Mouse (Mus musculus) cerebellum, adult 2 months (tissue): Measurements from ENCODE around the gene F8. TPM values are rescaled to one million over a fixed set of nuclear protein-coding genes. Genes with fewer than 3 reads are reported as not detected.
"Not testable (repeated sequence)": the region's sequence is repeated elsewhere in the genome, so short reads cannot be mapped to it uniquely, and the experiment has no call there.

Source experiments
- DNase-seq, 2 experiments: peaks; one replicate each; pipeline ENCODE4 v3.0.0; 2021
- H3K27ac ChIP-seq: fragments of 200-500 bp; 2 replicates; pipeline ENCODE4 v1.5.1; 2012; ENCODE audit warnings: low read length, control low read depth, inconsistent platforms; ENCODE audit not compliant: insufficient read depth
- H3K27me3 ChIP-seq: fragments of 200-500 bp; 2 replicates; pipeline ENCODE4 v1.6.1; 2012; ENCODE audit warnings: inconsistent platforms, mild to moderate bottlenecking, low read length, moderate library complexity; ENCODE audit not compliant: control insufficient read depth, insufficient read depth
- H3K4me1 ChIP-seq: fragments of 200-500 bp; 2 replicates; pipeline ENCODE4 v1.6.1; 2011; ENCODE audit warnings: low read length; ENCODE audit not compliant: control insufficient read depth, insufficient read depth
- H3K4me3 ChIP-seq: fragments of 200-500 bp; replicated peaks from 2 replicates; pipeline ENCODE3; 2011; ENCODE audit warnings: mild to moderate bottlenecking, low read depth, low read length, control low read depth; ENCODE audit not compliant: insufficient read depth
- CTCF ChIP-seq: fragments of 200-500 bp; IDR thresholded peaks from 2 replicates; pipeline ENCODE4 v1.5.1; 2011; ENCODE audit warnings: low read depth, mild to moderate bottlenecking, control low read depth, low read length, moderate library complexity, borderline replicate concordance; ENCODE audit not compliant: insufficient read depth
- POLR2A ChIP-seq: fragments of 200-500 bp; IDR thresholded peaks from 2 replicates; pipeline ENCODE4 v1.6.1; 2011; ENCODE audit warnings: low read length, control low read depth, borderline replicate concordance; ENCODE audit not compliant: insufficient read depth
- WGBS: fragments of 180-500 bp; shearing (Covaris S2); methylation state at CpG from one replicate; pipeline ENCODE4 v1.1.7; 2018; 5-methylcytosine and 5-hydroxymethylcytosine counted together
- polyA plus RNA-seq: library from polyadenylated mRNA; depleted of rRNA; stranded (reverse); fragments of >200 nt; gene quantifications from 2 replicates; pipeline ENCODE4 v1.2.3, GENCODE M21; 2012

F8 gene
- polyA plus RNA-seq, 1 experiment: 0.75 TPM

DNA sequence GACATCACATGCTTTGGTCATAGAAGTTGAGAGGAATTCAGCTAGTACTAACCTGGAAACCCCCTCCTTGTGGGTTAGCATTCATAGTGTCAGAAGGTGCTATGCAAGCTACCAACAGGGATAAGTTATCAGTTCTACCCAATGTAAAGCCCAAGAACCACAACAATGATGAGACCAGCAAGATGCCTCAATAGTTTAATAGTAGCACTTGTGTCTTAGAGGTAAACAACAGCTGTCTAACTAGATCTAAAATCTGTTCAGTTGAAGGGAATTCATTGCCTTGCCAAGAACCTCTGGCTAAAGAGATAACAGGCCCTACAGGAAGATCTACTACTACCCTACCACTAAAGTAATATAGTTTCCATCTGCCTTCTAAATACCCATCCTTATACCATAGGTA is 5.6 kb downstream of the F8 start:
- Histone ChIP-seq H3K27me3 (no peaks in the 10 kb centered on the region), H3K4me3 (no peak overlapping the region), H3K27ac (no peak overlapping the region), H3K4me1 (no peaks in the 10 kb centered on the region)
- TF ChIP-seq POLR2A: no peak
- TF ChIP-seq CTCF: no peak
- DNase-seq: no peak

DNA sequence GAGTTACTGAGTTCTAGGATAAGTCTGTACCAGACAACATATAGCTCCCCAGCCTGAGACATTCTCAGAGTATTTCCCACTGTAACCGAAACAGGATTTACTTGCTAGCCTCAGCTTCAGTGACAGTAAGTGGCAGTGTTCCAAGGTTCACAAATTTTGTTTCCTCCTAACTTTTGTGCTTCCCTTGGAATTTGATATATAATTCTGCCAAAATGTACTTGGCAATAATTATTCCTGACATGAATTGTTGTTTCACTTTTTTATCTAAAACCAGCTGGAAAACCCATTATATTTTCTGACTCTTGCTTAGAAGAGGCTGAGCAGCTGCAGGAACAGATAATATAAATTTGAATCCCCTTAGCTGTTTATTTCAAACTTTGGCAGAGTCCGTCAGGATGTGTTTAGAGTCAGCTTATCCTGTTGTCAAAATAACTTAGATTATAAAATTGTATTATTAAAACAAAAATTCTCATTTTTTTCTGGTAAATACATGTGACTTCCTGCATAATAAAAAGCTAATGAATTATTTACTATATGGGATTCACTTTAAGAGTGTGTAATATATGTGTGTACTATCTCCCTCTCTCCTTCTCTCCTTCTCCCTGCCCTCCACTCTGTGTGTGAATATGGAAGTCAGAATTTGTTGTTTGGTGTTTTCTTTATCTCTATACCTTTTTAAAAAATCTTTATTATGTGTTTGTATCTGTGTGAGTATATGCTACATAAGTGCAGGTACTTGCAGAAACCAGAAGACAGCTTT is 9.6 kb downstream of the F8 start:
- H3K4me3 ChIP-seq: no peak overlapping the region
- H3K4me1 ChIP-seq: no peaks in the 10 kb centered on the region
- H3K27me3 ChIP-seq: no peaks in the 10 kb centered on the region
- H3K27ac ChIP-seq: no peak overlapping the region
- no peak for DNase-seq
- 52% methylated on average over 2 of the region's 2 CpGs for WGBS
- no peak for TF ChIP-seq CTCF
- TF ChIP-seq POLR2A: no peak

GRCm38 (mm10) chrX:75370197-75370596 is 12.2 kb downstream of the F8 start:
- Histone ChIP-seq H3K4me1 (no peaks in the 10 kb centered on the region), H3K27me3 (no peaks in the 10 kb centered on the region), H3K27ac (no peak overlapping the region), H3K4me3 (no peak overlapping the region)
- no peak for TF ChIP-seq CTCF
- TF ChIP-seq POLR2A: no peak
- DNase-seq: no peak

- TF ChIP-seq CTCF (no peak), POLR2A (no peak)
- H3K4me1 ChIP-seq: no peaks in the 10 kb centered on the region
- 91% methylated on average over 4 of the region's 4 CpGs for WGBS
- no peak overlapping the region for H3K4me3 ChIP-seq
- H3K27ac ChIP-seq: no peak overlapping the region
- H3K27me3 ChIP-seq: no peaks in the 10 kb centered on the region
- no peak for DNase-seq
Measured at GRCm38 (mm10) chrX:75323556-75323955, 58.9 kb downstream of the F8 start.

DNA sequence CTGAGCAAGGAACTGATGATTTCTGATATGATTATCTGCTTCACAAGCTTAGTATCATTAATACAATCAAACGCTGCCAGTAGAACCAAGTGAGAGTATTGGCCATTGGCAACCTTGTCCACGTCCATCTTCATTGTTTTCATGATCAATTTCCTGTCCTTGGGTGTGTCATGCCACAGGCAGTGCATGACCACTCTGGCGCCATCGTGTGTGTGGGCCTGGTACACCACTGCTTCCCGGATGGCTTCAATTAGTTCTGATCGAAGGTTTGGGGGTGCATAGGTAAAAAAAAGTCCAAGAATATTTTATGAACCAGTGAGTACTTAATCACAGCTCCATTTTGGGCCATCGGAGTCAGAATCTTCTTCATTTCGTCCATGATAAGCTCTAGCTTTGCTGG is 110.7 kb downstream of the F8 start:
- TF ChIP-seq POLR2A (no peak), CTCF (no peak)
- no peaks in the 10 kb centered on the region for H3K27me3 ChIP-seq
- WGBS: 68% methylated on average over 8 of the region's 8 CpGs
- H3K27ac ChIP-seq: no peak overlapping the region
- H3K4me3 ChIP-seq: no peak overlapping the region
- H3K4me1 ChIP-seq: no peaks in the 10 kb centered on the region
- DNase-seq: no peak

DNA sequence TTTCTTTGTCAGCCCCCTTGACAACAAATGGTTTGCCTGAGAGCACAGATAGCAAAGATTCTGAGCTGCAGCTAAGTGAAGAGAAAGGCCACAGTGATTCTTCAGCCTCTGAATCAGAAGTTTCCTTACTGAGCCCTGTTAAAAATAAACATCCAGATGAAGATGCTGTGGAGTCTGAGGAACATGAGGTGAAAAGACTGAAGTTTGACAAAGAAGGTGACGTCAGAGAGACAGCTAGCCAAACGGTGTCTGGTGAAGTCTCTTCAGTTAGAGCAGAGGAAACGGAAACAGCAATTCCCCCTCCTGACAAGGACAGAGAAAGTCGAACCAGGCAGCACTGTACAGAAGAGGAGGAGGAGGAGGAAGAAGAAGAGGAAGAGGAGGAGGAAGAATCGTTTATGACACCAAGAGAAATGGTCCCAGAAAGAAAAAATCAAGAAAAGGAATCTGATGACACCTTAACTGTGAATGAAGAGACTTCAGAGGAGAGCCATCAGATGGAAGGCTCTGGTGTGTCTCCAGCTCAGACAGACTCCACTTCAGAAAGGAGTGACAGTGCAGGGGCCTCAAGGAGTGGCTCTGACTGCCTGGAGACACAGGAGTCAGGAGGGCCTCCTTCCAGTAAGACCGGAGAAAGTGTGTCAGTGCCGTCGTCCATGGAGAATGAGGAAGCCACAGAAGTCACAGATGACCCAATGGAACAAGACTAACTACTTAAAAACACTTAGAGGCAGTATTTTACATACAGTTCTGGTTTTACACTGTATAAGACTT is 148.6 kb downstream of the F8 start:
- H3K27ac ChIP-seq, DNase-seq, H3K4me1 ChIP-seq, H3K27me3 ChIP-seq, H3K4me3 ChIP-seq: not testable (repeated sequence)
- 50% methylated on average over 8 of the region's 8 CpGs for WGBS

- Histone ChIP-seq H3K4me1 (no peaks in the 10 kb centered on the region), H3K4me3 (no peak overlapping the region), H3K27ac (no peak overlapping the region), H3K27me3 (no peaks in the 10 kb centered on the region)
- no peak for DNase-seq
- TF ChIP-seq CTCF: no peak
- TF ChIP-seq POLR2A: no peak
- WGBS: 100% methylated on average over 1 of the region's 1 CpGs
Measured at GRCm38 (mm10) chrX:75231456-75231855, 151.0 kb downstream of the F8 start.

- H3K27ac ChIP-seq: no peak within 1 kb of the TSS
- no peak for DNase-seq
- no peaks in the 10 kb centered on the region for H3K4me1 ChIP-seq
- H3K4me3 ChIP-seq: no peak within 1 kb of the TSS
- WGBS: 78% methylated on average over 1 of the region's 1 CpGs
- no peak for TF ChIP-seq CTCF
- no peak for TF ChIP-seq POLR2A
- no peaks in the 10 kb centered on the region for H3K27me3 ChIP-seq
Measured at GRCm38 (mm10) chrX:75163670-75164069, 218.7 kb downstream of the F8 start, which contains the start of gene Smim9. Gene Smim9, minus strand, starts transcription at chrX:75163770.
